Mouse (Mus musculus) bone marrow, adult 2 months (tissue): ENCODE results near the gene Tbc1d1. TPM values are rescaled to one million over a fixed set of nuclear protein-coding genes. Genes with fewer than 3 reads are reported as not detected.

ENCODE experiments used
- H3K27ac ChIP-seq: fragments of 200-500 bp; 2 replicates; pipeline ENCODE4 v1.5.1; 2012; ENCODE audit warnings: low read depth, mild to moderate bottlenecking, control low read depth, inconsistent platforms, low read length; ENCODE audit not compliant: control insufficient read depth, poor library complexity, insufficient read depth
- H3K4me1 ChIP-seq: fragments of 200-500 bp; 2 replicates; pipeline ENCODE4 v1.6.1; 2011; ENCODE audit warnings: low read length; ENCODE audit not compliant: control insufficient read depth, insufficient read depth
- H3K4me3 ChIP-seq: fragments of 200-500 bp; replicated peaks from 2 replicates; pipeline ENCODE3; 2011; ENCODE audit warnings: mild to moderate bottlenecking, low read depth, low read length, control low read depth; ENCODE audit not compliant: control insufficient read depth
- CTCF ChIP-seq: fragments of 200-500 bp; IDR thresholded peaks from 2 replicates; pipeline ENCODE4 v1.5.1; 2011; ENCODE audit warnings: low read length, control low read depth; ENCODE audit not compliant: control insufficient read depth, insufficient read depth
- POLR2A ChIP-seq: fragments of 200-500 bp; IDR thresholded peaks from 2 replicates; pipeline ENCODE4 v1.6.1; 2011; ENCODE audit warnings: low read depth, mild to moderate bottlenecking, control low read depth, low read length, borderline replicate concordance; ENCODE audit not compliant: control insufficient read depth
- WGBS: fragments of 180-500 bp; shearing (Covaris S2); methylation state at CpG from one replicate; pipeline ENCODE4 v1.1.7; 2018; 5-methylcytosine and 5-hydroxymethylcytosine counted together
- polyA plus RNA-seq: library from polyadenylated mRNA; stranded (reverse); fragments of >200 nt; gene quantifications from 2 replicates; pipeline ENCODE4 v1.2.4, GENCODE M21; 2011; ENCODE audit warnings: low replicate concordance; ENCODE audit not compliant: missing spikeins, insufficient read depth, insufficient read length

Tbc1d1 gene
- polyA plus RNA-seq, 1 experiment = 10.3 TPM

DNA sequence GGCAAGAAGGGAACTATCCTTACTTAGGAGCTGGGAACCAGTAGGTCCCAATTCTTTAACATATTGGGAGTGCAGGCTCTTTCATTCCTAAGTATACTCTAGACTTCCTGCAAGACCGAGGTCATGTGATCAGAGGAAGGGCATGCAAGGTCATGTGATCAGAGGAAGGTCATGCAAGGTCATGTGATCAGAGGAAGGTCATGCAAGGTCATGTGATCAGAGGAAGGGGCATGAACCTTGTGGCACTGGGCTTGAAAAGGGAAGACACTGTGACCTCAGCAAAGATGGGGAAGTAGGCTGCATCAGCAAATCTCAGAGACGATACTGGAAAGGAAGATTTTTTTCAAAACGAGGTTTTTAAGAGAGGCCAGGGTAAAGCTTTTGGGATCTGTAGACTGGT is 49.5 kb downstream of the Tbc1d1 start:
- 17% methylated on average over 3 of the region's 3 CpGs for WGBS
- Histone ChIP-seq H3K4me1 (peaks cover 3% of the 10 kb centered on the region; the same call in 1 of the 2 replicates), H3K4me3 (no peak overlapping the region), H3K27ac (no peak overlapping the region; the same call in 1 of the 2 replicates)
- TF ChIP-seq CTCF (no peak), POLR2A (no peak)

DNA sequence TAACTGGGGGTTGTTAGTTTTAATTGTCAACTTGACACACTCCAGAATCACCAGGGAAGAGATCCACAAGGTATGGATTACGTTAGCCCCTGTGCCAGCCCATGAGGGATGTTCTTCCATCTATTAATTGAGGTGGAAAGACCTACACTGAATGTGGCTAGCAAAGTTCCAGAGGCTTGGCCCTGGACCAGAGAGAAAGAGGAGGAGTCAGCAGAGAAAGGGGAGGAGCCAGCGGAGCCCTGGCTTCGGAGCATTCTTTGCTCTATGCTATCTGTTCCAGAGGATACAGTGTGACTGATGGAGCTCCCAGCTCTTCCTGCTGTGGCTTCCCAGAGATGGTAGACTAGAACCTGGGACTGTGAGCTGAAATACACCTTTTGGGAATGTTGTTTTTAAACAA is 50.3 kb downstream of the Tbc1d1 start:
- peaks cover 4% of the 10 kb centered on the region; the same call in 1 of the 2 replicates for H3K4me1 ChIP-seq
- H3K4me3 ChIP-seq = no peak overlapping the region
- WGBS = 81% methylated on average over 3 of the region's 3 CpGs
- TF ChIP-seq POLR2A (no peak), CTCF (no peak)
- H3K27ac ChIP-seq = peak overlapping the region; percentile 14; the same call in 1 of the 2 replicates

GRCm38 (mm10) chr5:64206875-64207274 is 50.8 kb downstream of the Tbc1d1 start:
- no peak for TF ChIP-seq POLR2A
- no peak for TF ChIP-seq CTCF
- no peak overlapping the region for H3K4me3 ChIP-seq
- H3K4me1 ChIP-seq = peaks cover 5% of the 10 kb centered on the region; the same call in 1 of the 2 replicates
- 86% methylated on average over 8 of the region's 8 CpGs for WGBS
- no peak overlapping the region for H3K27ac ChIP-seq

DNA sequence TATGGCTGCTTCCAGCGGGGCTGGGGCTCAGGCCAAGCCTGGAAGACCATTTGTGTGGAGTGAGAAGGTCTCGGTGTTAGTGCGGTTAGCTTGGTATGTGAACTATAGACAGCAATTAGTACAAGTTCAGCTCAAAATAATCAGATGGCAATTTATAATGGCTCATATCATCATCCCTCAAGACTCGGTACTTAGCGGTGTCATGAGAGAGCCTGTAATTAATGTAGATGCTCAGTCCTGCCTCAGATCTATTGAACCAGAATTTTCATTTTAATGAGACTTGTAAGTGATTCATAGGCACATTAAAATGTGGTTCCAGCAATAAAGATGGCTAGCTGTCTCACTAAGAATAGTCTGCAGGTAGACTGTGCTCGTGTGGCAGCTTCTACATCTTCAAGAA is 51.7 kb downstream of the Tbc1d1 start:
- H3K27ac ChIP-seq = no peak overlapping the region
- WGBS = 92% methylated on average over 6 of the region's 6 CpGs
- H3K4me1 ChIP-seq = peaks cover 6% of the 10 kb centered on the region; the same call in 1 of the 2 replicates
- H3K4me3 ChIP-seq = no peak overlapping the region
- TF ChIP-seq POLR2A (no peak), CTCF (no peak)

- H3K4me1 ChIP-seq = peaks cover 5% of the 10 kb centered on the region; the same call in 1 of the 2 replicates
- 64% methylated on average over 4 of the region's 4 CpGs for WGBS
- TF ChIP-seq POLR2A = no peak
- no peak overlapping the region; the same call in 1 of the 2 replicates for H3K27ac ChIP-seq
- H3K4me3 ChIP-seq = no peak overlapping the region
Measured at GRCm38 (mm10) chr5:64210817-64211216, 54.7 kb downstream of the Tbc1d1 start.

GRCm38 (mm10) chr5:64211284-64211683 is 55.2 kb downstream of the Tbc1d1 start:
- TF ChIP-seq CTCF (no peak), POLR2A (no peak)
- H3K4me3 ChIP-seq = no peak overlapping the region
- peaks cover 5% of the 10 kb centered on the region; the same call in 1 of the 2 replicates for H3K4me1 ChIP-seq
- WGBS = 15% methylated on average over 7 of the region's 7 CpGs
- peak overlapping the region; percentile 59 for H3K27ac ChIP-seq

- 42% methylated on average over 5 of the region's 5 CpGs for WGBS
- peak overlapping the region; percentile 37; the same call in 1 of the 2 replicates for H3K27ac ChIP-seq
Measured at GRCm38 (mm10) chr5:64212206-64212605, 56.1 kb downstream of the Tbc1d1 start.

DNA sequence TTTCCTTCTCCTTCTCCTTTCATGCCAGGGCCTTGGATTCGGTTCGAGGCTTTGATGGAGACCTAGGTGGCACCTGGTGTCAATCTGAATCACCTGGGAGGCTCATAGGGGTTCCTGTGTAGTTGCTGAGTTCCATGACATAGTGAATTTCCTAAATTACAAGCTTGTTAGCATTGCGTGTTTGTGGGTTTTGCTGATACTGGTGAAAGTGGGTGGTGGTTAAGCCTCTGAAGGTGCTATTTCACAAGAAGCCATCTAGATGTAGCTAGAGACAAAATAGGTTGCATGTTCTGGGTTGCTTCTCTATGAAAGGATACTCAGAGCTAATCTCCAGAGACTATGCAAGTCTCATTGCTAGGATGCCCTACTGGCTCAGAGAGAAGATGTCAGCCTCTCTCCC is 56.5 kb downstream of the Tbc1d1 start:
- 12% methylated on average over 3 of the region's 3 CpGs for WGBS
- no peak for TF ChIP-seq POLR2A
- TF ChIP-seq CTCF = no peak
- H3K4me3 ChIP-seq = no peak overlapping the region
- peak overlapping the region; percentile 37; the same call in 1 of the 2 replicates for H3K27ac ChIP-seq
- peaks cover 5% of the 10 kb centered on the region; the same call in 1 of the 2 replicates for H3K4me1 ChIP-seq

More at GRCm38 (mm10) chr5:64212206-64212605, 56.1 kb downstream of the Tbc1d1 start:
- TF ChIP-seq POLR2A (no peak), CTCF (no peak)
- H3K4me1 ChIP-seq = peaks cover 5% of the 10 kb centered on the region; the same call in 1 of the 2 replicates
- H3K4me3 ChIP-seq = no peak overlapping the region

- Histone ChIP-seq H3K4me1 (peaks cover 2% of the 10 kb centered on the region; the same call in 1 of the 2 replicates), H3K27ac (no peak overlapping the region), H3K4me3 (no peak overlapping the region)
- no peak for TF ChIP-seq CTCF
- no peak for TF ChIP-seq POLR2A
- 83% methylated on average over 5 of the region's 5 CpGs for WGBS
Measured at GRCm38 (mm10) chr5:64215806-64216205, 59.7 kb downstream of the Tbc1d1 start.

DNA sequence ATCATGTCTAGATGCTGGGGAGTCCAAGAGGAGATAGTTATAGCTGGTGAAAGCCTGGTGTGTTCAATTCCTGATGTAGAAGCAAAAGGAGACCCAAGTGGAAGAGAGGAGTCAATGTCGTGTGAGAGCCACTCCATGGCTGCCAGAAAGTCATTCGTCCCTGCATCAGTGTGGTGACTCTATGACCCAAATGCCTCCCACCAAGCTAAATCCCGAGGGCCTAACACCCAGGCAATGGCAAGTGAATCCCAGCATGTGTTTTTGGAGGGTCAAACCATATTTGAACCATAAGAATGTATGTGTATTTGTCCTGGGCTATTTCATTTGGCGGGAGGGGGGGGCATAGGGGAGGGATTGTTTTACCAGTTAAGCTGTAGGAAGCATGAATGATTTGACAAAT is 60.2 kb downstream of the Tbc1d1 start:
- no peak overlapping the region for H3K4me3 ChIP-seq
- H3K27ac ChIP-seq = no peak overlapping the region
- WGBS = 82% methylated on average over 4 of the region's 4 CpGs
- no peak for TF ChIP-seq CTCF
- no peak for TF ChIP-seq POLR2A
- peaks cover 2% of the 10 kb centered on the region; the same call in 1 of the 2 replicates for H3K4me1 ChIP-seq
